Mouse (Mus musculus): Measurements from ENCODE around the gene Mettl3. TPM values are rescaled to one million over a fixed set of nuclear protein-coding genes. Genes with fewer than 3 reads are reported as not detected.

The Mettl3 gene
- polyA plus RNA-seq (2016; fragmentation: Nextera tagmentation; extraction: Ambion mirVana) = 51.9 and 59.9 TPM in 2 replicates

GRCm38 (mm10) chr14:52304644-52305271 is at the start of gene Mettl3:
TSS of gene Mettl3 (minus strand) at chr14:52305128.
- under 1% methylated on average over 46 of the region's 46 CpGs for WGBS
- H3K4me2 ChIP-seq (replicated peaks) = peak within 1 kb of the TSS; percentile 71
- no peaks in the 10 kb centered on the region for H3K9me3 ChIP-seq
- H3K9ac ChIP-seq = peak within 1 kb of the TSS; percentile 65
- H3K27me3 ChIP-seq = no peaks in the 10 kb centered on the region
- H3K36me3 ChIP-seq = peaks cover 16% of the 10 kb centered on the region
- peak within 1 kb of the TSS; percentile 71 for H3K4me3 ChIP-seq
- peak within 1 kb of the TSS; percentile 95 for H3K27ac ChIP-seq
- peak; percentile 93 for ATAC-seq (ENCODE audit: insufficient number of reproducible peaks, insufficient read depth, low FRiP score, low TSS enrichment)
- H3K4me1 ChIP-seq = 0 out of 2 replicates have a peak, but pooled peaks cover 4% of the 10 kb centered on the region

GRCm38 (mm10) chr14:52339512-52339852 is 34.6 kb upstream of the Mettl3 start:
- H3K9ac ChIP-seq = no peak overlapping the region
- peaks cover 4% of the 10 kb centered on the region; the same call in 1 of the 2 replicates for H3K9me3 ChIP-seq
- 0 out of 2 replicates have a peak, but pooled peaks cover 4% of the 10 kb centered on the region for H3K27me3 ChIP-seq
- no peak overlapping the region for H3K4me2 ChIP-seq (replicated peaks)
- ATAC-seq (ENCODE audit: insufficient number of reproducible peaks, insufficient read depth, low FRiP score, low TSS enrichment) = no peak
- H3K27ac ChIP-seq = no peak overlapping the region
- 65% methylated on average over 6 of the region's 6 CpGs for WGBS
- no peaks in the 10 kb centered on the region for H3K4me1 ChIP-seq
- no peaks in the 10 kb centered on the region for H3K36me3 ChIP-seq
- H3K4me3 ChIP-seq = no peak overlapping the region

- 31% methylated on average over 21 of the region's 21 CpGs for WGBS
- no peak for ATAC-seq (ENCODE audit: insufficient number of reproducible peaks, insufficient read depth, low FRiP score, low TSS enrichment)
- H3K9ac ChIP-seq = 0 out of 2 replicates have a peak overlapping the region, but pooled peaks have one; percentile 34
- H3K4me3 ChIP-seq = no peak overlapping the region
- H3K27ac ChIP-seq = no peak overlapping the region
- 0 out of 2 replicates have a peak, but pooled peaks cover 4% of the 10 kb centered on the region for H3K27me3 ChIP-seq
- H3K36me3 ChIP-seq = no peaks in the 10 kb centered on the region
- no peaks in the 10 kb centered on the region for H3K9me3 ChIP-seq
- H3K4me1 ChIP-seq = no peaks in the 10 kb centered on the region
- peak overlapping the region; percentile 39 for H3K4me2 ChIP-seq (replicated peaks)
These were observed 34.0 kb upstream of the Mettl3 start for GRCm38 (mm10) chr14:52338751-52339511.

- H3K27me3 ChIP-seq = peaks cover 16% of the 10 kb centered on the region; the same call in 1 of the 2 replicates
- no peak overlapping the region for H3K27ac ChIP-seq
- no peak for ATAC-seq (ENCODE audit: insufficient number of reproducible peaks, insufficient read depth, low FRiP score, low TSS enrichment)
These were observed 27.2 kb upstream of the Mettl3 start for GRCm38 (mm10) chr14:52332171-52332570.

GRCm38 (mm10) chr14:52331069-52331750 is 26.3 kb upstream of the Mettl3 start:
- H3K9ac ChIP-seq = no peak overlapping the region
- no peak overlapping the region for H3K4me2 ChIP-seq (replicated peaks)
- no peaks in the 10 kb centered on the region for H3K36me3 ChIP-seq
- H3K27ac ChIP-seq = no peak overlapping the region
- WGBS = 8% methylated on average over 4 of the region's 4 CpGs
- H3K4me1 ChIP-seq = peaks cover under 1% of the 10 kb centered on the region; the same call in 1 of the 2 replicates
- no peaks in the 10 kb centered on the region for H3K9me3 ChIP-seq
- ATAC-seq (ENCODE audit: insufficient number of reproducible peaks, insufficient read depth, low FRiP score, low TSS enrichment) = no peak
- H3K27me3 ChIP-seq = peaks cover 16% of the 10 kb centered on the region
- no peak overlapping the region for H3K4me3 ChIP-seq

More at GRCm38 (mm10) chr14:52332171-52332570, 27.2 kb upstream of the Mettl3 start:
- Histone ChIP-seq H3K9me3 (no peaks in the 10 kb centered on the region), H3K9ac (no peak overlapping the region), H3K36me3 (no peaks in the 10 kb centered on the region), H3K4me2 (replicated peaks) (no peak overlapping the region), H3K4me3 (no peak overlapping the region), H3K4me1 (no peaks in the 10 kb centered on the region)
- 80% methylated on average over 1 of the region's 3 CpGs for WGBS

GRCm38 (mm10) chr14:52327910-52328812 is 23.2 kb upstream of the Mettl3 start, which contains the start of gene Sall2:
TSS of gene Sall2 (minus strand) at chr14:52328762.
- Histone ChIP-seq H3K27me3 (peaks cover 20% of the 10 kb centered on the region), H3K36me3 (no peaks in the 10 kb centered on the region), H3K4me2 (replicated peaks) (peak within 1 kb of the TSS; percentile 82), H3K4me3 (peak within 1 kb of the TSS; percentile 57), H3K9me3 (no peaks in the 10 kb centered on the region), H3K9ac (peak within 1 kb of the TSS; percentile 56), H3K27ac (peak within 1 kb of the TSS; percentile 66), H3K4me1 (peaks cover 5% of the 10 kb centered on the region)
- WGBS = under 1% methylated on average over 26 of the region's 26 CpGs
- ATAC-seq (ENCODE audit: insufficient number of reproducible peaks, insufficient read depth, low FRiP score, low TSS enrichment) = peak; percentile 57; the same call in 1 of the 2 replicates

GRCm38 (mm10) chr14:52327375-52327901 is 22.5 kb upstream of the Mettl3 start:
- Histone ChIP-seq H3K27ac (peak overlapping the region; percentile 66), H3K9ac (peak overlapping the region; percentile 56), H3K27me3 (peaks cover 20% of the 10 kb centered on the region), H3K9me3 (no peaks in the 10 kb centered on the region), H3K4me2 (replicated peaks) (peak overlapping the region; percentile 82), H3K36me3 (no peaks in the 10 kb centered on the region), H3K4me3 (peak overlapping the region; percentile 57), H3K4me1 (peaks cover 5% of the 10 kb centered on the region)
- 1% methylated on average over 14 of the region's 14 CpGs for WGBS
- ATAC-seq (ENCODE audit: insufficient number of reproducible peaks, insufficient read depth, low FRiP score, low TSS enrichment) = peak; percentile 50; the same call in 1 of the 2 replicates

- Histone ChIP-seq H3K9me3 (no peaks in the 10 kb centered on the region), H3K36me3 (no peaks in the 10 kb centered on the region), H3K4me2 (replicated peaks) (no peak overlapping the region; the same call in 1 of the 2 replicates), H3K27ac (no peak overlapping the region), H3K4me3 (no peak overlapping the region), H3K4me1 (peaks cover 5% of the 10 kb centered on the region), H3K27me3 (peaks cover 17% of the 10 kb centered on the region), H3K9ac (no peak overlapping the region)
- 11% methylated on average over 4 of the region's 4 CpGs for WGBS
- ATAC-seq (ENCODE audit: insufficient number of reproducible peaks, insufficient read depth, low FRiP score, low TSS enrichment) = no peak
These were observed 21.0 kb upstream of the Mettl3 start for GRCm38 (mm10) chr14:52325890-52326289.

GRCm38 (mm10) chr14:52319361-52319760 is 14.4 kb upstream of the Mettl3 start:
- WGBS = 54% methylated on average over 6 of the region's 6 CpGs
- ATAC-seq (ENCODE audit: insufficient number of reproducible peaks, insufficient read depth, low FRiP score, low TSS enrichment) = no peak

GRCm38 (mm10) chr14:52316441-52317225 is 11.7 kb upstream of the Mettl3 start:
- Histone ChIP-seq H3K27me3 (no peaks in the 10 kb centered on the region), H3K4me3 (peak overlapping the region; percentile 76), H3K27ac (peak overlapping the region; percentile 96), H3K9me3 (no peaks in the 10 kb centered on the region), H3K36me3 (peaks cover 33% of the 10 kb centered on the region), H3K4me2 (replicated peaks) (peak overlapping the region; percentile 91), H3K9ac (peak overlapping the region; percentile 90), H3K4me1 (peaks cover 26% of the 10 kb centered on the region)
- WGBS = 5% methylated on average over 15 of the region's 16 CpGs
- peak; percentile 61 for ATAC-seq (ENCODE audit: insufficient number of reproducible peaks, insufficient read depth, low FRiP score, low TSS enrichment)

More at GRCm38 (mm10) chr14:52319361-52319760, 14.4 kb upstream of the Mettl3 start:
- no peaks in the 10 kb centered on the region for H3K27me3 ChIP-seq
- H3K4me1 ChIP-seq = peaks cover 15% of the 10 kb centered on the region
- H3K9me3 ChIP-seq = no peaks in the 10 kb centered on the region
- peaks cover 7% of the 10 kb centered on the region for H3K36me3 ChIP-seq
- no peak overlapping the region for H3K27ac ChIP-seq
- H3K9ac ChIP-seq = no peak overlapping the region
- H3K4me2 ChIP-seq (replicated peaks) = no peak overlapping the region
- H3K4me3 ChIP-seq = no peak overlapping the region
